Mouse (Mus musculus): Measurements from ENCODE around the gene Large2. TPM values are rescaled to one million over a fixed set of nuclear protein-coding genes. Genes with fewer than 3 reads are reported as not detected.
"Not testable (repeated sequence)": the region's sequence is repeated elsewhere in the genome, so short reads cannot be mapped to it uniquely, and the experiment has no call there.

The Large2 gene
- polyA plus RNA-seq, 1 experiment = not detected

DNA sequence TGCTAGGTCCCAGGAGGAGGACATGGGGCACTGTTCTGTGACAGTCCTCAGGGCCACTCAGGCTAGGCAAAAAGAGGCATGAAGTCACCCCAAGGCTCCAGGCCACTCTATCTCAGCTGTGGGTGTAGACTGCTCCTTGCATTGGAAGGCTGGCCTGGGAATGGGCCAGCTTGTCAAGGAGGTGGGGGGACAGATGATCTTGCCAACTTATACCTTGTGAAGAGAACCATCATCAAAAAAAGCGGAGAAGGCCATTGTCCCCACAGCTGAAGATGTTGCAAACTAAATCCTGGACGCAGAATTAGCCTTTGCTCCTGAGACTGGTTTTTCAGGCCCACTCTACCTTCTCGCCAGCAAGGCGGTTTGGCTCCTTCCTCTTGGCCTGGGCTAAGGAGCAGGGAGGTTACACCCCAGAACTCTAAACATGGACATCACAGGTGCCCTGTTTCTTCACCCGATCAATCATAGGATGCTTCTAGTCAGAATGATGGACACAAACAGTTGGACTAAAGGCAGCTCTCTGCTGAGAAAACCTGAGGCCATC, 29.2 kb upstream of the Large2 start:
- no peak for TF ChIP-seq POLR2A (IDR thresholded peaks at IDR 0.05; ENCODE audit: borderline replicate concordance, low read depth, low read length)
- TF ChIP-seq CTCF (IDR thresholded peaks at IDR 0.05; ENCODE audit: low read depth, low read length) = no peak
- Histone ChIP-seq H3K4me1 (ENCODE audit: control insufficient read depth, insufficient read depth, low read length) (0 out of 2 replicates have a peak, but pooled peaks cover 2% of the 10 kb centered on the region), H3K27ac (ENCODE audit: insufficient read depth, low read depth, low read length) (no peak overlapping the region), H3K4me3 (ENCODE audit: insufficient read depth, low read length) (no peak overlapping the region)

DNA sequence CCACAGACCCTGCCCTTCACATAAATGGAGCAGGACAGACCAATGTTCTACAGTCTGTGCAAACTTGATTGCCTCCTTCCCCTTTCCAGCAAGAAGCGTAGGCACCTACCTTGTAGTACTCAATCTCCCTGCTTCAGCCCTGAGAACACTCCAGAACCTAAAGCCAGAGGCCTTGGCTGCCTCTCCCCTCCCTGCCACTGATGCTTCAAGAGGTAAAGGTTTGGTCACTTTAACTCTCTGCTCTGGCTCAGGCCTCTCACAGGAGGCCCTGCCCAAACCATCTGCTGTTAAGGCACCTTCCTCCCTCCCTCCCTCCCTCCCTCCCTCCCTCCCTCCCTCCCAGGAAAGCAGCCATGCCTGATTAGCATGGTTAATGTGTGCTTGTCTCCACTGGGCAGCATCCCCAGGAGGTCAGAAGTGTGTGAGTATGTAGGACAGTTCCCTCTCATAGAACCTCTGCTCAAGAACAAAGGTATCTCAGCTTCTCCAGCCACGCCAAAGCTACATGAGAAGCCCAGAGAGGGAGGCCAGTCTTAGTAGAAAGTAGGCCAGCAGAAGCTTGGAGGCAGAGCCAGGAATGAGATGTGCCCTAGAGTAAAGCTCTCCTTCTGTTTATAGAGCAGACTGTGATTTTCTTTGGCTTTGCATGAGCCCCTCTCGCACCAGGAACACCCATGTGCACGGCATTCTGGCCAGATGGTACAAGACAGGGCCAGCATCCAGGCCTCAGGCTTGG, 28.1 kb upstream of the Large2 start:
- TF ChIP-seq POLR2A (IDR thresholded peaks at IDR 0.05; ENCODE audit: borderline replicate concordance, low read depth, low read length) (no peak), CTCF (IDR thresholded peaks at IDR 0.05; ENCODE audit: low read depth, low read length) (no peak)

DNA sequence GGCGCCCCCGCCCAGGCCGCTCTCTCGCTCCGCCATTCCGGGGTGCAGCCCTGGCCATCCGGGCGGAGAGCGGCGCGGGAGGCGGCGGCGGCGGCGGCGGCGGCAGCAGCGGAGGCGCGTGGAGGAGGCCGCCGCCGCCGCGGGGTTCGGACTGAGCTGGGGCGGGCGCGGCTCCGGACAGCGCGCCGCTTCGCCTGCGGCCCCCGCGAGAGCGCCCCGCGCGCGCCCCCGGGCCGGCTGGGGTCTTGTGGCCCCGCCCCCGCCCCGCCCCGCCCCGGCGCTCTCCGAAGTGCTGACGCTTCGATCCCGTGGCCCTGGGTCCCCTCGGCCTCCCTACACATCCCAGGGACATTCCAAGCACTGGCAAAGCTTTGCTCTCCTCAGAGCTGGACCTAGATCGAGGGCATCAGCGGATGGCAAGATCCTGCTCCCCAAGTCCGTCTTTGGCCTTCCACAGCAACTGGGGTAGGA, 26.5 kb upstream of the Large2 start, which contains the start of gene Mapk8ip1:
Mapk8ip1 (minus strand) TSS at position 173 of the 471 bp plus-strand sequence.
- no peak within 1 kb of the TSS for H3K27ac ChIP-seq (ENCODE audit: insufficient read depth, low read depth, low read length)
- H3K4me3 ChIP-seq (ENCODE audit: insufficient read depth, low read length) = peak within 1 kb of the TSS; percentile 37
- TF ChIP-seq CTCF (IDR thresholded peaks at IDR 0.05; ENCODE audit: low read depth, low read length) (no peak), POLR2A (IDR thresholded peaks at IDR 0.05; ENCODE audit: borderline replicate concordance, low read depth, low read length) (no peak)
- 0 out of 2 replicates have a peak, but pooled peaks cover 2% of the 10 kb centered on the region for H3K4me1 ChIP-seq (ENCODE audit: control insufficient read depth, insufficient read depth, low read length)

More for the DNA sequence above, 28.1 kb upstream of the Large2 start:
- Histone ChIP-seq H3K4me1 (ENCODE audit: control insufficient read depth, insufficient read depth, low read length) (0 out of 2 replicates have a peak, but pooled peaks cover 2% of the 10 kb centered on the region), H3K4me3 (ENCODE audit: insufficient read depth, low read length) (no peak overlapping the region), H3K27ac (ENCODE audit: insufficient read depth, low read depth, low read length) (no peak overlapping the region)

DNA sequence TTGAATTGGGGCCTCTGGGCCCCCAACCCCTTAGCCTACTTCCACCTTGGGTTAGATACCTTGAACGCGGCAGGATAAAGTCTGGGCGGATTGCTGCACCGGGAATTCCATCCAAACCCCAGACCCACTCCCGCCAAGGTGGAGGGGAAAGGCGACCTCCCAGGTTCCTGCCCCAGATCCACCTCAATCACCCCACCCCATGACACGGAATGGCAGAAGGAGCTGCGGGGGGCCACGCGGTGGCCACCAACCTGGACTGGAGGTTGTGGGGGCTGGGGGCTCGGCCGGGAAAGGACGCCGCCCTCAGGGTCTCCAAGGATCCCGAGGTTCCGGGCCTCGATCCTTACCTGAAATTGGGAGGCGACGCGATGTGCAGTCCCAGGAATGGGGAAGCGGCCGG, 26.0 kb upstream of the Large2 start:
- TF ChIP-seq POLR2A (IDR thresholded peaks at IDR 0.05; ENCODE audit: borderline replicate concordance, low read depth, low read length) (no peak), CTCF (IDR thresholded peaks at IDR 0.05; ENCODE audit: low read depth, low read length) (no peak)
- 0 out of 2 replicates have a peak, but pooled peaks cover 2% of the 10 kb centered on the region for H3K4me1 ChIP-seq (ENCODE audit: control insufficient read depth, insufficient read depth, low read length)
- H3K4me3 ChIP-seq (ENCODE audit: insufficient read depth, low read length) = peak overlapping the region; percentile 22; the same call in 1 of the 2 replicates
- H3K27ac ChIP-seq (ENCODE audit: insufficient read depth, low read depth, low read length) = no peak overlapping the region

DNA sequence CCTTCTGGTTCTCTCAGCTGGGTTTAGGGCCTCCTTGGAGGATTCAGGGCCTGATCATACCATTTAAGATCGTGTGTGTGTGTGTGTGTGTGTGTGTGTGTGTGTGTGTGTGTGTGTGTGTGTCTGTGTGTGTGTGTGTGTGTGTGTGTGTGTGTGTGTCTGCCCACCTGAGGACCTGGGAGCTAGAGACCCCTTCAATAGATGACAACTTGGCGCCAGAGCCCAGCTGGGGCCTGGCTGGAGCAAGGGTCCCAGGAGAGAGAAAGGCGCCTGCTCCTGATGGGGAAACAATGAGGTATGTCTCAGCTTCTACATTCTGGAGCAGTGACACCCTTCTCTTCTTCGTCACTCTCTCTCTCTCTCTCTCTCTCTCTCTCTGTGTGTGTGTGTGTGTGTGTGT, 25.2 kb upstream of the Large2 start:
- H3K4me3 ChIP-seq (ENCODE audit: insufficient read depth, low read length); H3K4me1 ChIP-seq (ENCODE audit: control insufficient read depth, insufficient read depth, low read length); H3K27ac ChIP-seq (ENCODE audit: insufficient read depth, low read depth, low read length): not testable (repeated sequence)

DNA sequence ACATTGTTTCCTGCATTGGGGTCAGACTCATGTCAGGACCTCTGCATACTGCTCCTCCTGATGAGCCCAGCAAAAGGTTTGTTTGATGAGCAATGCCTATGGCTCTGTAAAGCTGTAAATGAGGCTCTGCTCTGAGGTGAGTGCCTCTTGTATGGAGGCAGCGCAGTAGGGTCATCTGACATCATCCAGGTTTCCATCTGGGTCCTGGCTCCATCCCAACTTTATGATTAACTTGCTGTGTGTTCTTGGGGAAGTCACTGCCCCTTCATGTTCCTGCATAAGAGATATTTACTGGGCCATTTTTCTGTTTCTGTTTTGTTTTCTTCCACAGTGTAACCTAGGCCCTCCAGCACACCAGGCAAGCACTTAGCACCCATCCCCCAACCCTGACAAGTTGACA, 22.8 kb upstream of the Large2 start:
- H3K4me1 ChIP-seq (ENCODE audit: control insufficient read depth, insufficient read depth, low read length) = 0 out of 2 replicates have a peak, but pooled peaks cover 2% of the 10 kb centered on the region
- TF ChIP-seq CTCF (IDR thresholded peaks at IDR 0.05; ENCODE audit: low read depth, low read length) = no peak
- TF ChIP-seq POLR2A (IDR thresholded peaks at IDR 0.05; ENCODE audit: borderline replicate concordance, low read depth, low read length) = no peak
- no peak overlapping the region for H3K27ac ChIP-seq (ENCODE audit: insufficient read depth, low read depth, low read length)
- H3K4me3 ChIP-seq (ENCODE audit: insufficient read depth, low read length) = no peak overlapping the region

DNA sequence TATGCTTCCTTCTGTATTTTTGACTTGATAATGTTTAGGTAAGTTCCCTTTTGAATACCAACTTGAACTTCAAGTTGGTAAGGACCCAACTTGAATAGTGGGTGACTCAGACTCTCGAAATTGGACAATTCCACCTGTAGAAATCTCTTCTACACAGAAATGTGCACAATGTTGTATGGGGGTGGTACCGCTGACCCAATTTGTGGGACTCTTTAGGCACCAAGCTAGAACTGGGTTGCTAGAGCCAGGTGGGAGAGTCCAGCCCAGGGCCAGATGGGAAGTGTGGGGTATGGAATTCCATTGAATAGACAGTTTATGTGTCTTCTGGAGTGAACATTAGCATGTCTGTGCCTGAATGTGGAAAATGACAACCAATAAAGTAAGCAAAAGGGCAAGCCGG, 20.9 kb upstream of the Large2 start:
- Histone ChIP-seq H3K27ac (ENCODE audit: insufficient read depth, low read depth, low read length) (no peak overlapping the region), H3K4me1 (ENCODE audit: control insufficient read depth, insufficient read depth, low read length) (no peaks in the 10 kb centered on the region), H3K4me3 (ENCODE audit: insufficient read depth, low read length) (no peak overlapping the region)
- TF ChIP-seq CTCF (IDR thresholded peaks at IDR 0.05; ENCODE audit: low read depth, low read length) (no peak), POLR2A (IDR thresholded peaks at IDR 0.05; ENCODE audit: borderline replicate concordance, low read depth, low read length) (no peak)

DNA sequence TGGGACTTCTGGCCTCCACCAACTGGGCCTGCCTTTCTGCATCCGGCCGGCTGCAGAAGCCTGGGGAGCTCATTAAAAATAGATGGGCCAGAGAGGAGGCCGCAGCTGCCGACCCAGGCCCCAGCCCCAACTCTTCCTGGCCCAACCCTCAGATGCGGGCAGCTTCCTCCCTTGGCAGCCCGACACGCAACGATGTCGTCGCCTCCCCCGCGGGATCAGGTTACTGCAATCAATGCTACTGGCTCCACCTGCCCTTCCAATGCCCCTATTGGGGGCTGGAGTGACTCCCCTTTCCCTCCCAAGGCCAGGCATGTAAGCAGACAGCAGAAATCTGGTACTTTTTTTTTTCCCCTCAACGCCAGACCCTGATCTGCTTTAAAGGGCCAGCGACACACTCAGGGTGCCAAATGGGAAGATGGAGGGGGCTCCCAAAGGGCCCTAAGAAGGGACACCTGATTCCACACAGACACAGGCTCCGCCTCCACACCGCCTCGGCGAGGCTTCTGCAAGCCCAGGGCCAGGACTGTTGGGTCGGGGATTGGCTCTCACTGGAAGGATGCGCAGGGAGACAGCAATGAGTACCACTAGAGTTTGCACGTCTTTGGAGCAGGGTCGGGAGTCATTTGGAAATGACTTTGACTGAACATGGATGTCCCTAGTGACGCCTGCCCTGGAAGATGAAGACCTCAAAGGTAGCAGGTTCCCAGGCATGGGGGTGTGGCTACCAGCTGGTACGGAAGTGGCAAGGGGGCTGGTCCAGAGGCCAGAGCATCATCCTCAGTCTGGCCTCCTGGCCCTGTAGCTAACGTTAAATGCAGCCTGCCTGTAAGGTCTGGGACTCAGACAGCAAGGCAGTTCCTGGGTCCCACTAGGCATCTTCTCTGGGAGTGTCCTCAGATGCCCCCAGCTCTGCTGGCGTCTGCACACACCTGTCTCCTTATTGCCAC, 17.9 kb upstream of the Large2 start:
- Histone ChIP-seq H3K4me3 (ENCODE audit: insufficient read depth, low read length) (no peak overlapping the region), H3K4me1 (ENCODE audit: control insufficient read depth, insufficient read depth, low read length) (no peaks in the 10 kb centered on the region), H3K27ac (ENCODE audit: insufficient read depth, low read depth, low read length) (no peak overlapping the region)
- TF ChIP-seq POLR2A (IDR thresholded peaks at IDR 0.05; ENCODE audit: borderline replicate concordance, low read depth, low read length) = no peak
- no peak for TF ChIP-seq CTCF (IDR thresholded peaks at IDR 0.05; ENCODE audit: low read depth, low read length)

DNA sequence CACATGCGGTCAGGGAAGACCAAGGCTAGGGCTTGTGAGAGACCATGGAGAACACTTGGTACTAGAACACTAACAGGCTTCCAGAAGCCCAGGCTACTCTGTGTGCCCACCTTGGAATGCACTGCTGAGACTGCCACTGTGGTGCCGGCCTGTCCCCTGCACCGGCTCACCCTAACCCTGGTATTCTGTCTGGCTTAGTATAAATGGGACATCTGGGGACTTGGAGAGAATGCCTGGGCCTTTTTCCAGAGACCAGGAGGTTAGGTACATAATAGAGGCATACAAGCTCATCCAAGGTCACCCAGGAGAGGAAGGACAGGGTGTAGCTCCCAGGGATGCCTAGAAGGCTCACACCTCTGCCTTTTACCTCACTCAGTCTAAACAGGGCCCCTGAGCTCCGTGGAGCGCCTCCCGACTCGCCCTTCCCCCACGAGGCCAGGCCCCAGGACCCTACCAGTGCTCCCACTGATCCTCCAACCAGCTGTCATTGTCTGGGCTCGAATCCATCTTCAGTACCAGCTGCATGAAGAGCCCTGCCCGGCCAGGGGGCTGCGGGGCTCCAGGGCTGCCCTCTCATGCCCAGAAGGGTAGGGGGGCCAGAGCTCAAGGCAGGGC, 17.1 kb upstream of the Large2 start:
- no peaks in the 10 kb centered on the region for H3K4me1 ChIP-seq (ENCODE audit: control insufficient read depth, insufficient read depth, low read length)
- no peak for TF ChIP-seq CTCF (IDR thresholded peaks at IDR 0.05; ENCODE audit: low read depth, low read length)
- TF ChIP-seq POLR2A (IDR thresholded peaks at IDR 0.05; ENCODE audit: borderline replicate concordance, low read depth, low read length) = no peak
- H3K4me3 ChIP-seq (ENCODE audit: insufficient read depth, low read length) = no peak overlapping the region
- no peak overlapping the region for H3K27ac ChIP-seq (ENCODE audit: insufficient read depth, low read depth, low read length)
